Mouse (Mus musculus) lung, postnatal 0 days (tissue): ENCODE data around the gene Nfu1.

Source experiments
- CTCF ChIP-seq: IDR thresholded peaks from 2 replicates; pipeline ENCODE4 v1.5.1; 2016; ENCODE audit warnings: antibody characterized with exemption, mild to moderate bottlenecking
- EP300 ChIP-seq: IDR thresholded peaks from 2 replicates; pipeline ENCODE4 v1.6.1; 2016; ENCODE audit warnings: antibody characterized with exemption, mild to moderate bottlenecking, control low read depth

DNA sequence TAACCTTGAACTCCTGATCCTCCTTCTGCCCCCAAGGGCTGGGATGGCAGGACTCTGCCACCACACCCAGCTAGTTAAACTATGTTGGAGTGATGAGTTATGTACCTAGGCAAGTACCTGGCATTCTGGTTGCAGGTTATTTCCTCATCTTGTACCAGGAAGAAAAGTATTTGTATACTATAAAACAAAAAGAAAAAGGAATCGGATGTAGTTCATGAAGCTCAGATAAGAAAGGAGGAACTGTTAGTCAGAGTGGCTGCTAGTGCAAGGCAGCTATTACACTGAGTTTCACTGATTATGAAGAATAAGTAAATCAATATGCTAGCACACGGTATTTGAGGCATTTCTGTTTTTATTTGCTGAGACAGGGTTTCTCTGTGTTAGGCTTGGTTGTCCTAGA, 35.9 kb downstream of the Nfu1 start:
- TF ChIP-seq CTCF (no peak), EP300 (no peak)
